Comparison of ENCODE assay signal across 12 mouse cellular contexts in the genomic region with DNA sequence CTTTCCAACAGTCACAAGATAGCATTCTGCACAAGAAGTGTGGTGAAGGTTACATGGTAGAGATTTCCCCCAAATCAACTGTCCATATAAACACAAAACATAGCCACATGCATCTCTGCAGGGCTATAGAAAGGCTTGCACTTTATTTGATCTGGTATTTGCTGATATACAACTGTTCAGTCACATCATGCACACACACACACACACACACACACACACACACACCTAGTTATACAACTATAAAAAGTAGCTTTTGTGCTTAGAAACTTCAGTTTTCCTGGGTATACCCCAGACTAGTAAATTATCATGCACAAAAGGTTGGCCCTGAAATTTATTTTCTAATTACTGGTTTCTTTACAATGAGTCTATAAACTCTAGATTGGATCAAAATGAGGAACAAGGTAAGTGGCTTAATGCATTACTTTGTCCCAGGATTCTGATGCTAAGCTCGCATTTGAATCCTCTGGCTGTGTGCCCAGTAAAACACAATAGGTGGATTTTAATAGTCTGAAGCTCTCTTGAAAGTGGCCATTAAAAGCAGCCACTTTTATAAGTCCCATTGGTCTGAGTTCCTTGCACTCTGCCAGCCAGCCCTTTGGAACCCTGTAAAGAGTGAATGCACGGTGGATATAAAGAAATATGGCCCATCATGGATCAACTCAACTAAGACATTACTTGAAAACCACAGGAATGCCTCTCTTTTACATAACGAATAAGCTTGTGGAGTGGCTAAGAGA.
DNase-seq lines count a peak whose midpoint lies in the region; ATAC-seq lines count a peak whose summit lies in the region.
"Had no signal": no experiment of that assay in that cellular context is flagged by ENCODE, and none has a peak within 500 bp of the region (broad histone marks: within the 10 kb centered on the region; RNA-seq: fewer than 3 reads in every experiment).

No protein-coding gene starts in this region.

- intact Hi-C loops in left cerebral cortex, postnatal 14 days (cut with DNase I), result no loop called here

- H3K4me3 ChIP-seq in embryonic facial prominence, embryonic 11.5 days (ENCODE audit: low read depth, low read length), result no peak overlapping the region
- no peak overlapping the region for H3K4me3 ChIP-seq in embryonic facial prominence, embryonic 10.5 days
- no peak overlapping the region for H3K4me3 ChIP-seq in limb, embryonic 13.5 days
- H3K4me3 ChIP-seq: limb, embryonic 15.5 days had no signal

- no peaks in the 10 kb centered on the region for H3K27me3 ChIP-seq in embryonic facial prominence, embryonic 11.5 days (ENCODE audit: control insufficient read depth, insufficient read depth, low read length)
- no peaks in the 10 kb centered on the region for H3K27me3 ChIP-seq in embryonic facial prominence, embryonic 10.5 days (replicated peaks; ENCODE audit: low read depth, poor library complexity, severe bottlenecking)
- H3K27me3 ChIP-seq in limb, embryonic 13.5 days, result no peaks in the 10 kb centered on the region
- H3K27me3 ChIP-seq: limb, embryonic 15.5 days had no signal

- DNase-seq in embryonic facial prominence, embryonic 11.5 days (ENCODE audit: low spot score), result no peak
- no peak for DNase-seq in embryonic facial prominence, embryonic 10.5 days (ENCODE audit: low spot score)
- peak; percentile 0 for DNase-seq in retina, adult 2 months (ENCODE audit: low read depth, low spot score)
- DNase-seq in retina, embryonic 14.5 days (ENCODE audit: low spot score), result no peak
- DNase-seq in spleen, adult 12 weeks (ENCODE audit: low spot score), result no peak
- no peak for DNase-seq in urinary bladder, postnatal 14 days (ENCODE audit: low spot score)
- DNase-seq in left cerebral cortex, postnatal 14 days (ENCODE audit: low spot score in 2 of 2), result no peak
- DNase-seq: cerebellum, postnatal 36 days; right cerebral cortex, adult 18-20 months had no signal

- H3K27ac ChIP-seq in embryonic facial prominence, embryonic 11.5 days (replicated peaks; ENCODE audit: low read depth, low read length), result no peak overlapping the region
- H3K27ac ChIP-seq in embryonic facial prominence, embryonic 10.5 days (replicated peaks), result no peak overlapping the region
- H3K27ac ChIP-seq in limb, embryonic 13.5 days, result no peak overlapping the region
- H3K27ac ChIP-seq: limb, embryonic 15.5 days had no signal

- H3K4me1 ChIP-seq in embryonic facial prominence, embryonic 11.5 days (ENCODE audit: control insufficient read depth, insufficient read depth, low read length), result no peaks in the 10 kb centered on the region
- H3K4me1 ChIP-seq in embryonic facial prominence, embryonic 10.5 days, result no peaks in the 10 kb centered on the region
- peaks cover 8% of the 10 kb centered on the region for H3K4me1 ChIP-seq in limb, embryonic 13.5 days

- no peak overlapping the region for H3K9ac ChIP-seq in embryonic facial prominence, embryonic 11.5 days (replicated peaks; ENCODE audit: low read length)
- no peak overlapping the region for H3K9ac ChIP-seq in limb, embryonic 13.5 days
- H3K9ac ChIP-seq: limb, embryonic 15.5 days had no signal

- ATAC-seq in embryonic facial prominence, embryonic 11.5 days (replicated peaks; ENCODE audit: insufficient number of reproducible peaks, low FRiP score, low TSS enrichment, low read depth), result 0 out of 2 replicates have a peak, but pooled peaks have one; percentile 44
- peak; percentile 84 for ATAC-seq in limb, embryonic 13.5 days (ENCODE audit: low FRiP score, low read depth)
- ATAC-seq: intestine, postnatal 0 days had no signal

- no peaks in the 10 kb centered on the region for H3K9me3 ChIP-seq in embryonic facial prominence, embryonic 11.5 days (replicated peaks; ENCODE audit: control insufficient read depth, low read length)
- H3K9me3 ChIP-seq in embryonic facial prominence, embryonic 10.5 days, result no peaks in the 10 kb centered on the region
- no peaks in the 10 kb centered on the region for H3K9me3 ChIP-seq in limb, embryonic 13.5 days
- H3K9me3 ChIP-seq: limb, embryonic 15.5 days had no signal

- 67% methylated on average over 3 of the region's 3 CpGs for WGBS in embryonic facial prominence, embryonic 11.5 days
- 65% methylated on average over 3 of the region's 3 CpGs for WGBS in embryonic facial prominence, embryonic 10.5 days
- 12% methylated on average over 3 of the region's 3 CpGs for WGBS in limb, embryonic 13.5 days

- no peak overlapping the region for H3K4me2 ChIP-seq in embryonic facial prominence, embryonic 11.5 days (ENCODE audit: low read depth, low read length)
- H3K4me2 ChIP-seq in limb, embryonic 13.5 days (replicated peaks), result no peak overlapping the region
- H3K4me2 ChIP-seq: limb, embryonic 15.5 days had no signal

- H3K36me3 ChIP-seq in embryonic facial prominence, embryonic 11.5 days (replicated peaks; ENCODE audit: control insufficient read depth, insufficient read depth, low read depth, low read length), result no peaks in the 10 kb centered on the region
- no peaks in the 10 kb centered on the region for H3K36me3 ChIP-seq in embryonic facial prominence, embryonic 10.5 days (replicated peaks)
- no peaks in the 10 kb centered on the region for H3K36me3 ChIP-seq in limb, embryonic 13.5 days
- H3K36me3 ChIP-seq: limb, embryonic 15.5 days had no signal
